Mouse (Mus musculus): ENCODE results near the gene Sh3d19.

The Sh3d19 gene

DNA sequence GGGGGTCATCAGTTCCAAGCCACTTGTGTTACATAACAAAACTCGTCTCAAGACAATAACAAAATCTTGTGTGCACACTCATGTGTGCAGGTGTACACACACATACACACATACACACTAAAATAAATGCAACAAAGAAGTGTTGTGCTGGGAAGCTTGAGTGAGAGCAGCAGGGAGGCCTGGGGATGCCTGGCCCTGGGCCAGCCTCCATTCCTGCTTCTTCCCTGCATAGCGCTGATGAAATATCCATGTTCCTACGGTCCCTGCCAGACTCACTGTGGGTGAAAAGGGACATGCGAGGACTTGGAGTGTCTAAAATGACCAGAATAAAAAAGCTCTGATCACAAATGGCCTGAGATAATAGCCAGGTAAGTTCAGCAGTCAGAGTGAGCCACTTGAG lies 59.7 kb downstream of the Sh3d19 start:
- no peak for DNase-seq

DNA sequence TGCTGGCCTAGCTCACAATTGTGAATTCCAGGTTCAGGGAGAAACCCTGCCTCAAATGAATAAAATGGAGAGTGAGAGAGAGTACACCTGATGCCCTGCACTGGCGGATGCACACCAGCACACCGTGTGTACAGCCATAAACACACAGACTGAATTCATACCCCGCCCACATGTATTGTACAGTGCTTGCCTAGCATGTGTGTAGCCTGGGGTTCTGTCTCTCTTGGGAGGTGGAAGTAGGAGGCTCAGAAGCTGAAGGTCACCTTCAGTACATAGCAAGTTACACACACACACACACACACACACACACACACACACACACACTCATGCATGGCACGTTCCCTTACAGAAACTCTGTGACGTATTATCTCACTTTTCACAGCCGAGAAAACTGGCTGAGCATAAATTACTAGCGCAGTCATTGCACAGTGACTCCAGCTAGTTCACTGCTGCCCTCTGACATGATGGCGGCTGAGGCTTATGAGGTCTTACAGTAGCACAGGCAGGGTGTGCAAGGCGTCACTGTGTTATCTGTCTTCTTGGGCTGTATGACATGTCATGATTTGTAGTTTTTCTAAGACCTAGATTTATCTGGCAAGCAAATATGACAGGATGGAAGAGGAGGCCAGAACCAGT lies 62.7 kb downstream of the Sh3d19 start:
- DNase-seq: no peak

DNA sequence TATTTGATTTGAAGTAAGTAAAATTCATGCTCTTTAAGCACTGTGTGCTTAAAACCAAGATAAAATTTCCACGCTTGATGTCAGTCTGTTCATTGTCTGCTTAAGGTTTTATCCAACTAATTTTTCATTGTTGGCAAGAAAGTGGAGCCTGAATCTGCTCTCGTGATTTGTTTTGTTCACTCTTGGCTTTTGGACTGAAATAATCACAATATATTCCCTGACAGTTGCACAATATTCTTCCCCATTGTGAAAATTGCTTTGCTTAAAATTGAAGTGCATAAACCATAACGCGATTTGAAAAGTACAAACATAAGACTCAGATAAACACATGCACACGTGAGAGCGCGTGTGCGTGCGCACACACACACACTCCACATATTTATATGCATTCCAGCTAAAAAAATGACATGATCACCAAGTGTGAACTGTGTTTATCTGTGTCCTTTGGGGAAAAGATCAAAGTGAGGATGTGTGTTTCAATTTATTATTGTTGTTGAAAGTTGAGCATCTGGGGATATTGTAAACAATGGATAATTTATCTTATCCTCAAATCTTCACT lies 67.1 kb downstream of the Sh3d19 start:
- DNase-seq: no peak

DNA sequence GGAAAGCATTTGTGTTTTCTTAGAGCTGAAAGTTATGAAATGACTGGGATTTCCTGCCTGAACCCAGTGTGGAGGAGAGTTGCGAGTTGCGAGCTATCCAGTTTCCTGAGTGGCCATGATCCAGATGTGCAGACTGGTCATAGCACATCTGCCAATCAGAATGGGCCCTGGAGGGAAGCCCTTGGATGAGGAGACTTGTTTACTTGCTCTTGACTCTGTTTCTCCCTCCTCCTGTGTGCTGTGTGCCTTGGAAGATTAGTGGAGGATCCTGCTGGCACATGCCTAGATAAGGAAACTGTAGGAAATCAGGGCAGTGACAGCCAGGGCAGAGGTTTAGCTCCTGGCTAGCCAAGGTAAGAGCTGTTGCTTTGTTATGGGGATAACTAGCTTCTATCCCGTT lies 67.7 kb downstream of the Sh3d19 start:
- DNase-seq: peak; percentile 21

DNA sequence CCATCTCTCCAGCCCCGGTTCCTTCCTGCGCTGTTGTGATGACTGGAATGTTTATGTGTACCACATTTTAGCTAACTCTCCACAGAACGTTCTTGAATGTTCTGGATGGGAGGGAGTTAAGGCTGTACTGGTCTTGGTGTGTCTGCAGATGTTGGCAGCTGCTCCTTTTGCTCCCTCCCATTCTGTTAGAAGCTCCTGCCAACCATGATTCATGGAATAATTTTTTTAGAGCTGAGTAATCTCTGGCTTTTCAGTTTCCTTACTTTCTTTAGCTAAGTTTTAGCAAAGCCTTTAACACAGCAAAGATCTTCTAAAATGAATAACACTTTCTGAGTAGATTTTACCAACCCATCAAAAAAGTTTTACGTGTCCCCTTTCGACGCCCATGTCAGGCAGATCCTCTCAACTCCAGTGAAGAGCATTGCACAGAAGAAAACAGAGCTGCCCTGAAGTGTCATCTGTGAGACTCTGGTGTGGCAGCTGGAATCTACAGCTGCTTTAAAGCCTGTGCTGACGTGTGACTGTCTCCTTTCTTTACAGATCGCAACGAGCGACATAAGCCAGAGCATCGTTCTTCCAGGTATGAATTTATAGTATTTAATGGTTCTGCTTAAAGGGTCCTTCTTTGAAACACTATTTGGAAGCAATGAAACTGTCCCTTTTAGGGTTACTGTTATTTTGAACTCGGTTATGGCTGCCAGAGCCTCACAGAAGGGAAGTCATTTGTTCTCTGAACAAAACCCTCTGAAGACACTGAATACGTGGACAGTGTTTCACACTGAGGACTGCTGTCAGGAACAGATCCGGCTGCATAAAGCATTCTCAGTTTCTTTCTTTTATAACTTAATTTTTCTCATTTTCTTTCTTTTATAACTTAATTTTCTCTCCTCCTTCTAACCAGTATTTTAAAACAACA lies 69.6 kb downstream of the Sh3d19 start:
- DNase-seq: no peak

DNA sequence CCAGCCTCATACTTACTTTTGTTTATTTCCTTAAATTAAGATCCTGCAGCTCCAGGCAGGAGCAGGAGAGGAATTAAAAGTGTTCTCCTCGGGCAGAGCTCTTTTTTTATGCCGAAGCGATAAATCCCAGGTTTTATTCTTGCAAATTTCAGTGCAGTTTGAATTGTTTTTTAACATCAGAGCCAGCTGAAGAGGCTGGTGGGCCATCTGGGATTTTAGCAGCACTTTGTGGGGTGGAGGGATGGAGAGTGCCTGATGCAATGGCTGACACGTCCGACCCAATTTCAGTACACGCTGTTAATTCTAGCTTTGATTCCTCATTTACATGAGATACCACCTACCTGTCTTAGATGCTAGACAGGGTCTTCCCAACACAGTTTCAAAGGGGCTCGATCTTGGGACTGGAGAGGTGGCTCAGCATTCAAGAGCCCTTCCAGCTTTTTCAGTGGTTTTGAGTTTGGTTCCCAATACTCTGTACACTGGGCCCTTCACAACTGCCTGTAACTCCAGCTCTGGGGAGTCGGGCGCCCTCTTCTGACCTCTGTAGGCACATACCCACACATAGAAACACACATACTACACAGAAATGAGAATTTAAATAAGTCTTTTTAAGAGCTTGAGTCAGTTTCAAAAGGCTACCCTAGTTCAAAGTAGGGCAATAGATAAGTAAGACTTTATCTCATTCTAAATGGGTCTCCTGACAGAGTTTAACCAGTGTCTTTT lies 76.9 kb downstream of the Sh3d19 start:
- no peak for DNase-seq

DNA sequence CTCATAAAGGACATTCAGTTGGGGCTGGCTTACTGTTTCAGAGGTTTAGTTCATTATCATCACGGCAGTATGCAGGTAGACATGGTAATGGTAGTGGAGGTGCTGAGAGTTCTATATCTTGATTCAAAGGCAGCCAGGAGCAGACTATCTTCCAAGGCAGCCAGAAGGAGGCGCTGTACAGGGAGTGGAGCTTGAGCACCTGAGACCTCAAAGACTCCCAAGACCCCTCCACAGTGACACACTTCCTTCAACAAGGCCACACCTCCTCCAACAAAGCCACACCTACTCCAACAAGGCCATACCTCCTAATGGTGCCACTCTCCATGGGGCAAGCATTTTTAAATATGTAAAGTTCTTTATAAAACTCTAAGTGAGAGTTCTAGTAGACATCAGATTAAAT lies 78.1 kb downstream of the Sh3d19 start:
- no peak for DNase-seq

DNA sequence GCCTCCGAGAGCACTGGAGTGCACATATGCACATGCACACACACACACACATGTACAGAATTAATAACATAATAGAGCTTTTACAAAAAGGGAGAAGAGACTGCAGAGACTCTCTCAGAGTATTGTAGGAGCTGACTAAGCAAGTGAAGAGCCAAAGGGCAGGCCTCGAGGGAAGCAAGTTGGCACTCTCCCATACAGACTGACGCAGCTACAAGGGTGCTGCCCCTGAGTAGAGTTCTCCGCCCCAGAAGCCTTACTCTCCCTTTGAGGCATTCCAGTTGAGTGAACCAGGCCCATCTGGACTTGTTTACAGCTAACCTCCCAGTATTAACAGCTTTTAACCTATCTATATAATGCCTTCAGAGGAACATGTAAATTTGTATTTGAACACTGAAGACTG lies 85.8 kb downstream of the Sh3d19 start:
- DNase-seq: peak; percentile 78

DNA sequence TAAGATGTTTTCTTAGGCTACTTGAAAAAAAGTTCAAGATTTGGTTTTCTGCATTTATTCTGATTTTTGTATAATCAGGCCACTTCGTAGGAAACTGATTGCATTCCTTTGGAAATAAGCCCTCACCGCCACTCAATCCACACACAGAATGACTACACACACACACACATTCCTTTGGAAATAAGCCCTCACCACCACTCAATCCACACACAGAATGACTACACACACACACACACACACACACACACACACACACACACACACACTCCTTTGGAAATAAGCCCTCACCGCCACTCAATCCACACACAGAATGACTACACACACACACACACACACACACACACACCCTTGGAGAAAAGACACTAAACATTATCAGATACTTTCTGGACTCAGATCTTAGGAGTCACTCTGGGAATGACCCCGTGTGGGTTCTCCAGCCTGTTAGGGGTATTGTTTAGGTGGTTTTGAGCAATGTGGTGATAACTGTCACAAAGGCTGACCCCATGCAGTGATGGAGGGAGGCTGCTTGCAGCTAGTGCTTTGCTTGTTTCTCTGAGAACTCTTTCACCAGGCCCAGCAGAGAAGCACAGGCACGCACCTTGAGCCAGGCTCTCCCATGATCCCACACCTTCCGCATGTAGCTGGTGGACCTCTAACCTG lies 86.7 kb downstream of the Sh3d19 start:
- no peak for DNase-seq

DNA sequence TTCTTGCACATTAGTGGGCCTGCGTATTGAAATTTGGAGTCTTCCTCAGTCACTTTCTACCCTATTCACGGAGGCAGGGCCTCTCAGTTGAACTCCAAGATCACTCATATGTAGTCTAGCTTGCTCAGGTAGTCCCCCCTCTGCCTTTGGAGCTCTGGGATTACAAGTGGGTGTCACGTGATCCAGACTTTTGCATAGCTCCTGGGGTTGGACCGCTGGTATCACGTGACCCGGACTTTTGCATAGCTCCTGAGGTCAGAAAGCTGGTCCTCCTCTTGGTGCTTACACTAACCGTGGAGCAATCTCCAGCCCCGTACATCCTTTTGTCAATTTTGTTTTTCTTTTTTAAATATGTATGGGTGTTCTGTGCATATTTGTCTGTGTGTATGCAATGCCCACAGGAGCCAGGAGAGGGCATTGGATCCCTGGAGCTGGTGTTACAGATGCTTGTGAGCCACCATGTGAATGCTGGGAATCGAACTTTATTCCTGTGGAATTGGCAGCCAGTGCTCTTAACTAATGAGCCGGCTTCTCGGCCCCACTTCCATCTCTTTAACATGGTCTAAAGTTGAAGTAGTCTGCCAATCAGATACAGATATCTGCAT lies 98.8 kb downstream of the Sh3d19 start:
- DNase-seq: peak; percentile 25

DNA sequence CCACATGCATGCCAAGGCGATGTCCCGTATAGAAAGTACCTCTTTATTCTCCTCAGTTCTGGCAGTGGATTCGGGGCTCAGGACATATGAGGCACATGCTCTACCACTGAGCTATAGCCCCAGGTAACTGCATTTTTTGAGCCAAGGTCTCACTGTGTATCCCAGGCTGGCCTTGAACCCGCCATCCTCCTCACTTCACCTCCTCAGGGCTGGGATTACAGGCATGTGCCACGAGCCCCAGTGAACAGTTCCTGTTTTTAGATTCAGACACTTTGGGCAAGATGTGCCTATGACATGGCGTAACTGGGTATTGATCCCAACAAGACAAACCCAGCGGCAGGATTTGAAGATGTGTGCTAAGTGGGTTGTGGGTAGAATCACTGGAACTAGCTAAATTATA lies 99.9 kb downstream of the Sh3d19 start:
- no peak for DNase-seq

DNA sequence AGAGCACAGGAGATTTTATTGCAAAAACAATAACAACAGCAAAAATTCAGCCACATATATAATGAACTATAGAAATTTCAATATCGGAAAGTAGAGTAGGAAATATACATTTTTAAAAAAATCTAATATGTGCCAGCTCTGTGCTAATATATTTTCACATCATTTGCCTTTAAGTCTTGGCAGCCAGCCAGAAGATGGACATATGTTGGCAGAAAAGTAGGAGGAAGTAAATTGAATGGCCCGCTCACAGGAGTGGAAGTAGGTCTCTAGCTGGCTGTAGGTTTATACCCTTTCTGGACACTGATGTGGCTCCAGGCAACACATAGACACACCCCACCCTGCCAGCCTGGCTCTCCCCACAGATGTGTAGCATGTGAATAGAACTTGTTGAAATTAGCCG lies 101.2 kb downstream of the Sh3d19 start:
- no peak for DNase-seq

DNA sequence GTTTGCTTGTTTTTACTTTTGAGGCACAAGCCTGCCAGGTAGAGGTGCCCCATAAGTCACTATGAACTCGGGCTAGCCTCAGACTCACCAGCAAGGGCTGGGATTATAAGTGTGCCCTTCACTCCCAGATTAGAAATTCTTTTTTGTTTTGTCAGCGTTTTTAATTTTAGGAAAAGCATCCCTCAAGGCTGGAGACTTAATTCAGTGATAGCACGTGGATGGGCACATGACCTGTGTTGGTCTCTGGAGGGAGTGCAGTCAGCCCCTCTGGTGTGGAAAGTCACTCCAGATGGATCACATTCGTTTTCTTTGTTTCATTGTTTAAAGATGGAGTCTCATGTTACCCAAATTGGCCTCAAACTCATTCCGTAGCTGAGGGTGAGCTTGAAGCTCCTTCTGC lies 102.0 kb downstream of the Sh3d19 start:
- DNase-seq: no peak

DNA sequence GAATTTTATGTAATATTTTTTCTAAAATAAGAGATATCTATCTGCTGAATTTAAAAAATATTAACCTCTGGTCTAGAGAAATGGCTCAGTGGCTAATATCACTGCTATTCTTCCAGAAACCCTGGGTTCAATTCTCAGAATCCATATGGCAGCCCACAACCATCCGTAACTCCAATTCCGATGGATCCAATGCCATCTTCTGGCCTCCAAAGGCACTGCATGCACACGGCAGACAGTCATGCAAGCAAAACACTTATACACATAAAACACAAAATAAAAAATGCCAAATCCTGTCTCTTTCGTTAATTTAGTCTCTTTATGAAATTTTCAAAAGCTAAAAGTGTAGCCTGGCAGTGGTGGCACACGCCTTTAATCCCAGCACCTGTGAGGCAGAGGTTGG lies 104.7 kb downstream of the Sh3d19 start:
- DNase-seq: no peak

DNA sequence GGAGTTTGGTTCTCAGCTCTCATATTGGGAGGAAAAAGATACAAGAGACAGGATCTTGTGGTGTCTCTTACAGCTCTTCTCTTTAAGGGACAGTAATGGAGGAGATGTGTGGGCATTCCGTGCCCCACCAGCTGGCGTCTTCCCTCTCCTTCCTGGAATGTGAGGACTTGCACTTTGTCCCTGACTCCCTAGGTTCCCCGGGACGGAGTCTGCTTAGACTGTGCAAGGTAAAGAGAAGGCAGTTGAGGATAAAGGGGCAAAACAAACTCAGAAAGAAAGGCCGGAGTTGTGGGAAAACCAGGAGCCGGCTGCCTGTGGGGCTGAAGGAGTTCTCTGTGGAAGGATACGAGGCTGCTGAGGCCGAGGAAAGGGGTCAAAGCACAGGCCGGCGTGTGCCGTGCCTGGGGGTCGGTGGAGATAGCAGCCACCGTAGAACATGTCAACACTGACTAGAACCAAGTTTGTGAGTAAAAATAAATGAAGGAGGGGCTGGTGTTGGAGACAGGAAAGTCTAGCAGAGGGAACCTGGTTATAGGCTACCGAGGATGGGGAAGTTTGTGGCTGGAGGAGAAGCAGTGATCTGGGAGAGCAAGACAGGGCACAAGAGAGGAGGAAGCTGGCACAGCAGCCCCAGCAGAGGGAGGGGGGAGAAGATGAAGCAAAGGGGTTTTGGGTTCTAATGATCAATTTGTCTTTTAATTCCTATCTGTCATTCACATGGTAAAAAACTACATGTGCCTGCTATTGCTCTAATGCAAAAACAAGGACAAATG lies 105.8 kb downstream of the Sh3d19 start:
- DNase-seq: peak; percentile 45

DNA sequence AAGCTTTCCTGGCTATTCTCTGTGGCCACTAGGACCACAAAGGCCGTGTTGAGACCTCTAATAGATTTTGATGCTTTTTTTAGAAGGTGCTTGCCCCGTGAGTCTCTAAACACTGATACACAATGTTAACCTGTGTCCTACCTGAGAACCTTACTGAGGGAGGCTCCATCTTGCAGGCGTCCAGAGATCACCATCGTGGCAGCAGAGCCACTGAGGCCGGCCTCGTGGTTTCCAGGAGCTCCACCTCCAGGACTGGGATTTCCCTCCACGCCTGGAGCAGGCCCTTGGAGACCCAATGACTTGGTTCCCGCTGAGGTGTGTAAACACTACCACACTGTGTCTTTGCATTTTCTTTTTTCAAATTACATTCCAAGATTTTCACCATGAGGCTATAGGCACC lies 112.1 kb downstream of the Sh3d19 start:
- no peak for DNase-seq

DNA sequence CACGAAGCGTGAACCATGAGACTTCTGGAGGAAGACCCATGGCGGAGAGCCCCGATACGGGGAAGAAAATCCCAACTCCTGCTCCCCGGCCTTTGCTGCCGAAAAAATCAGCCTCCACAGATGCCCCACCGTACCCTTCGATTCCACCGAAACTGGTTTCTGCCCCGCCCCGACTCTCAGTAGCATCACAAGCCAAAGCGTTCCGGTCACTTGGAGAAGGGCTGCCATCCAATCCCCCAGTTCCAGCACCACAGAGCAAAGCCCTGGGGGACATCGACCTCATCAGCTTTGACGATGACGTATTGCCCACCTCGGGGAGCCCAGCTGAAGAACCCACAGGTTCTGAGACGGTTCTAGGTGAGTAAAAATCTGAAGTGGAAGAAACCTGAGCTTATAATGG lies 114.1 kb downstream of the Sh3d19 start:
- no peak for DNase-seq

DNA sequence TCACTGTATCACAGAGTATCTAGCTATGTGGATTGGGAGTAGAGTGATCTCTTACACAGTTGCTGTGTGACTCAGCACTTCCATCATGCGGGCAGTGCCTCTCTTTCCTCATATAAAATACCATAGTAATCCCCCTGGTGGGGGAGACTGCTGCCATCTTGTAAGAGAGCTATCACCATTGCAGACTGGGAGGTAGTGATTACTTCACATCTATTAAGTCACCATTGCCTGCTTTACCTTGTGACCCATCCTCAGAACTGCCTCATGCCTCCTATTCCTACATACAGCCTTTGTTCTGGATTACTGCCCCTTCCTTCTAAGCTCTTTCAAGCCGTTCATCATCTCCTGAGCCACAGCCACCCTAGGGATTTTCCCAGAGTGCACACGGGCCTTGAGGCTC lies 117.0 kb downstream of the Sh3d19 start:
- DNase-seq: no peak

DNA sequence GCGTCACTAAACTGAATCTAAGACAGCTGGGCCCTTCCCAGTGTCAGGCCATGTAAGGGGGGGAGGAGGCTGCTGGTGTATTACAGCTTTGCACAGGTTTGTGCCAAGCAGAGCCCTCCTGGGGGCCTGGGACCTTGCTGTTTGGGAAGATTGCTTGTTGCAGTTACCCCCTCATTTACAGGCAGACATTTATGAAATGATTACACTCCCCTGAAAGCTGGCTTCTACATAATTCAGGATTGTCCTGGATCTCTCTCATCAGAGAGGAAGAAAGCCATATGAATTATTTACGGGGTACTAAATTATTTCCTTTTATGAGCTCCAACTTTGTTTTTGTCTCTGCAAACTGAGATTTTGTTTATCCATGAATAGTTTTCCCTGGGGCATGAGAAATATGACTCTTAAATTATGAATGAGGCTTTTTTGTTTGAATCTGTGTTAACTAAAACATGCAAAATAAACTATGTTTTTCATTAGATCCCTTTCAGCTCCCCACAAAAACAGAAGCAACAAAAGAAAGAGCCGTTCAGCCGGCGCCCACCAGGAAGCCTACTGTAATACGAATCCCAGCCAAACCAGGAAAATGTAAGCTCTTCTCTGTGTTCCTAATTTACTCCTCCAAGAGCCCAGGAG lies 122.4 kb downstream of the Sh3d19 start:
- DNase-seq: no peak

DNA sequence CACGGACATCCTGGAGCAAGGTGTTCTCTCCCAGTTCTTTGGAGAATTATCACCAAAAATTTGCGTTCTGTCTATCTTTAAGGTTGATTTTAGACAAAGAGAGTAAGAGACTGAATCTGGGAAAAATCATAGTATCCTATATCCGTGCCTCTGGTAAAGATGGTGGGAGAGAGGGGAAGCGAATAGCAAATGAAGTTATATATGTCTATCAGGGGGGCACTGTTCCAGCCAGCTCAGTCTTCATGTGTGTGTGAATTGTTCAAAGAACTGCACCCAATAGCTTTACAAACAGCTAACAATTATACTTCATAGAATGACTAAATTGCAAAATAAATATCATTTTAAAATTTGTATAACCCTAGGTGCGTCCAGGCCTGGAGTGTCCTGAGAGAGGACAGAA lies 123.0 kb downstream of the Sh3d19 start:
- DNase-seq: no peak

DNA sequence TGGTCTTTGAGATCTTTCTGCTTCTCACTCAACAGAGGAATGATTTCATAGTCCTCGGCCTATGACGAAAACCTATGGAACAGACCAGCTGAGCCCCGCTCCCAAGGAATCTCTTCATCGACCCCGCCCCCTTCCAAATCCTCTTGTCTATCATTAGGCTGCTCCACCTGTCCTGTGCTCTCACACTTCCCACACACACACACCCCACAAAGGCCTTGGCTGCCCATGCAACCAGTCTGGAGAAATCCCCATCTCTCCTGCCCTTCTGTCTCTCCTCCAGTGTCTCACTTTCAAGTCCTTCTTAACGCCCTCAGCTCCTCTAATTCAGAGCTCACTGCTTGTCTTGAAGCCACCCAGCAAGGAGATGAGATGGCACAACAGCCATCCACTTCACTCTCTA lies 131.0 kb downstream of the Sh3d19 start:
- DNase-seq: no peak
